Mouse (Mus musculus) heart, adult 9 months (tissue): ENCODE data around the gene Lrrn4.
A peak's percentile ranks its signal among the peaks of the same experiment; 100 is the strongest.

Experiments
- DNase-seq, 2 experiments: peaks; one replicate each; pipeline ENCODE4 v3.0.0; 2022; ENCODE audit warnings: low spot score in 2 of 2

Lrrn4 gene

DNA sequence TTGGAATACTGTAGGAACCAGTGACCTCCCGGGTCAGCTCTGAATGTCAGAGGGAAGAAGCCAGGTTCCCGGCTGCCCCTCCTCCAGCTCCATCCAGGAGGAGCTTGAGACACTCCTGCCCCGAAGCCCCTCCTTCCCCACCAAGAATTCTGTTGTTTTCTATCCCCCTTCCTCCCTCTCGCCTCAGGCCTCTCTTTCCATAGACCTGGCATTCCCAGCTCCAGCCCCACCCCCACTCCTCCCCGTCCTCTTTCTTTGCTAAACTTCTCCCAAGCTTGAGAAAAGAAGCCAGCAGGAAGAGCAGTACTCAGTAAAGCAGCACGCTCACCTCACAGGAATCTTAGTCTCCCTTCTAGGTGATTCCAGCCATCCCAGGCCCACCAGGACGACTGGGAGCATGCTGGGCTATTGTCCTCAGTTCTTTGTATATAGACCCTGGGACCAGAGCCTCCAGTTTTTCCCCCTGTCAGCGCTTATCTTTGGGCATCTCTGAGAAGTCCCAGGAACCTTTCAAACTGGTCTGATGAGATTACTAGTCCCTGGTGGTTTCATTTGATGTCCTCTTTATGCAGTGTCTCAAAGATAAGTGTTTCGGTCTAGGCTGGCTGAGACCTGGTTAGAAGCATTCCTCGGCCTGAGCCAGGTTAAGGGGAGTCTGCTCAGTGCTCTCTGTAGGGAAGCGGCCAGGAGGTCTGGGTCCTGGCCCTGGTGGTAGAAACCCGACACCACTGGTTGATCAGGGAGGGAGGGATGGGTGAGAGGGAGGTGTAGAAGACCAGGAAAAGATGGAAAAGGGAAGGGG is at the start of gene Lrrn4:
TSS of gene Lrrn4 (minus strand) at position 48 of the 802 bp plus-strand sequence.
- DNase-seq: no peak

DNA sequence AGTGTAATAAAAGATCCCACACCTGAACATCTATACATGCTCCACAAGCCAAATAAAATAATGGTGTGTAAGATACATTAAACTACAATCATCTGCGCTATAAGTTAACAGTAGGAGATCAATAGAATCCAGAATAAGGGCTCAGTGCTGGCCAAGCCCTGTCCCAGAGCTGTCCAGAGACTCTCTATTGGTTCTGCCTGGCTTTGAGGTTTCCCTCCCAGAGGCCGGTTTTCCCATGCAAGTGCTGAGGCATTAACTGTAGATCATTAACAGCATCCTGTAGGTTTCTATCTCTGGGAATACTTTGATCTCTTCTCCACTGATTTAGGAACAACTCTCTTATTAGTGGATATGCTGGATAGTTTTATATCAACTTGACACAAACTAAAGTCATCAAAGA is 48.3 kb upstream of the Lrrn4 start:
- no peak for DNase-seq

DNA sequence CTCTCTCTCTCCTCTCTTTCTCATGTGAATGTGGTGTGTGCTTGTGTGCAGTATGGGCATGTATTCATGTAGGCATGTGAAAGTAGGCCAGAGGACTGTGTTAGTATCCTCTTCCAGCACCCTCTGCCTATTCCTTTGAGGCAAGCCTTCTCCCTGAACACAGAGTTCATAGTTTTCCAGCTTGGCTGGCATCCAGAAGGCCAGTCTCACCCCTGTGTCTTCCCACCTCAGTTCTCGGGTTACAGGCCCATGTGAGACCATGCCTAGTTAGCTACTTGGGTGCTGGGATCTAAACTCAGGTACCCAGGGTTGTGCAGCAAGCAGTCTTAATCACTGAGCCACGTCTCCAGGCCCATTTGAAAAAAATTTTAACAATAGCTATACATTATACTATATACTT is 47.2 kb upstream of the Lrrn4 start:
- DNase-seq: no peak

DNA sequence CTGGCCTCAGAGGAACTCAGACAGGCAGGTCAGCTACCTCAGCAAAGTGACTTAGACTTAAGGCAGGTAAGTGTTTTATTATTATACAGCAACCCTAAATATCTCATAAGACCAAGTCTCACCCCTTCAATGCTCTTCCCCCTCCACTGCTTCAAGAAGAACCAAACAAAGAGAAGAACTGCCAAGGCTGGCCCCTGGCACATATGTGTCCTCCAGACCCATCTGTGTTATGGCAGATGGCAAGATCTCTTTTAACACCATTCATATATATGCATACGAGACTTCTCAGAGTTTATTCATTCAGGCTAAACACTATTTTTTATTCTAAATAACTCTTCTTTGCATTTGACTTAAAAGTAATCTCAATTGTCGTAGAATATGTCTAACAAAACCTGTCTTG is 46.6 kb upstream of the Lrrn4 start:
- no peak for DNase-seq

DNA sequence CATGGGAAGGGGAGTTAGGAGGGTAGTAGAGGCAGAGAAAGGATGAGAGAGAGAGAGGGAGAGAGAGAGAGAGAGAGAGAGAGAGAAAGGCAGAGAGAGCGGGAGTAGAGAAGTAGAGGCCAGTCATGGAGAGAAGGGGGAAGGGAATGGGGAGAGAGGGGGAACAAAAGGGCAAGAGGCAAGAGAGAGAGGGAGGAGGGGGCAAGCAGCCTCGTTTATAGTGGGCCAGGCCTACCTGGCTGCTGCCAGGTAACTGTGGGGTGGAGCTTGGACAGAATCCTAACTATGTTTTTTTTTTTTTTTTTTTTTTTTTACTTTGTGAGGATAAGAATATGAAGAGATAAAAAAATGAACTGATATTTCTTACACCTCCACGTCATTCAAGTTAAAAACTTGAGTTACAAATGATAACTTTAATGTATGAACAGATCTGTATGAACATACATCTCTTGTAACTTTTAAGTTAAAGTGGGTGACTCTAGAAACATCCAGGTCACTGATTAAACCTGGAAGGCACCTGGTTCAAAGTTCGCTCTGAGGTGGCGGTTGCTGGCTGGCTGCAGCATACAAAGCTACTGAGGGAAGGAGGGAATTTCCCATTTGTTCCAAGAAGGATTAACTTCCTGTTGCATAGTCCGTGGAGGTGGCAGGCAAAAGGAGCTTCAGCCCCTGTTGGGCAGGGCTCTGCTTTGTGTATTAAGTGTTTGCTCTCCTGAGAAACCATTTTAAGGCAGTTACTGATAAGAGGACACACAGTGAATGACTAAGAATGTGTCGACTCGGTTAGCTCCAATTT is 42.8 kb upstream of the Lrrn4 start:
- DNase-seq: no peak

DNA sequence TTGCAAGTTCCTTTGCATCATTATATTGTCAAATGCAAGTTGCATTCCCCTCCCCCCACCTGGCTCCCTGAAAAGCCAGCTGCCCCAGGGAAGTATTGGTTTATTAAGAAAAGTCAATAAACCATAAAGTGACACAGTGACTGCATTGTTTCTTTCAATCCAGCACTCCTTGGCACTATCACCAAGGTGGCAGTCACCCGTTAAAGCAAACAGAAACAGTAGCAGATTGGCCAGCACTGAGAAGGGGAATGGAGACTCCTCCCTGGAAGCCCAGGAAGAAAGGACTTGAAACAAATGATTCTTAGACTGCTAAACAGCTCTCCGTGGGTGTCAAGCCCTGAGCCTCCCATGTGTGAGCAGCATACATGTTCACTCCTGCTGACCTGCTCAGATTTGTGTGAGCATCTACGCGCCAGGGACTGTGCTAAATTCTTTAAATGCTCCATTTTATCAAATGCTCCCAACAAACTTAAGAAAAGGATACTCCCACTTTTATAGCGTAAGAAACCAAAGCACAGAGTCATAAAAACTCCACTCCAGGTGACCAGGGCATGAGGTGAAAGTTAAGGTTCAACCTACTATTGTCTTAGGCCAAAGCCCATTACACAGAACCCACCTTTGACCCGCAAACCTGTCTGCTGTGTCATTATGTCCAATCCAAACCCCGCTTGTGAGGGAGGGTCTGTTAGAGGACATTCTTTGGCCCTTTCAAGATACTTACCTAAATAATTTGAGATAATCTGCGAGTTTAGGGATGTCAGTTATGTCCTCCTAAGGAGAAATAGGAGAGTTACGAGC is 41.6 kb upstream of the Lrrn4 start:
- DNase-seq: no peak

DNA sequence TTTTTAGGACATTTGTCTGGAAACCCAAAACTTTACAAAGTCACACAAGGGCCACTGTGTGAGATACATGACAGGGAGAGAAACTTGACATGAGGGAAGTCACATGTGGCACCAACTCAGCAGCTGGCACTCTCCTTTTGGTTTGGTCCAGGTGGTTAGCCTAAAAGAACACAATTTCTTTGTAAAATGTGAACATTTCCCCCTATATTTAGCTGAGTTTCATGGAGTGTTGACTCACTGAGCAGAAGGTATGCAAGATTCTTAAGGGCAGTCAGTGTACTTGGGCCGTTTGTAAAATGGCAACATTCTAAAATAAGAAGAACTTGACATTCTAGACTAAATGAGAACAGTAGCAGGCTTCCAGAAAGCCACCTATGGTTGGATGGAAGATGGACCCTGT is 34.1 kb upstream of the Lrrn4 start:
- no peak for DNase-seq

DNA sequence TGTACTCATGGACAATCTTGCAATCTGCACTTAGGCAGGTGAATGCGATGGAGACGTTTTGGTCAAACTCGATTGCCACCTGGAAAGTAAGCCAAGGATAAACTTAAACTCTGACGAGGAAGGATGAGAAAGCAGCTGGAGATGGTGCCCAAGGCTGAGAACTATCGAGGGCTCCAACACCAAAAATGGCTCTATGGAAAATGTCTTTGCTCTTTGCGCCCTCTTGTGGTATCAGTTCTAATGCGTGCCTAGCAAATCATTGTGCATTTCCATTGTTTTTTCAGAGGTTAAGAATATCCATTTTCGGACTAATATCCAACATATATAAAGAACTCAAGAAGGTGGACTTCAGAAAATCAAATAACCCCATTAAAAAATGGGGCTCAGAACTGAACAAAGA is 26.1 kb upstream of the Lrrn4 start:
- DNase-seq: no peak

DNA sequence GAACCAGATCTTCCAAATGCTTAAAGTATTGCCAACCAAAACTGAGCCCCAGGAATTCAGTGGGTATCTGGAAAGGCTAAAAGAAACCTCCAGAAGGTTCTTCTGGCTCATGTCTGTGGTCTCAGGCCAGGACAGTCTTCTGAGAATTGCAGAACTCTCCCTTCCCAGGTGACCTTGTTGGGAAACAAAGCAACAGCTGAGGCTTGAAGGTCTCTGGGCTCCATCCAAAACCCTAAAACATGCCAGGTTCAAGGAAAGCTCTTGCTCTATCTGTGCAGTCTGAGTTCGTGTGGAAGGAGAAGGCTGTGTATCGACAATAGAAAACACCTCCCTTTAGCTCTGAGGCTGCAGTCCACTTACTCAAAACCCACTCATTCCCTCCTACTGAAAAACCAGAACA is 24.3 kb upstream of the Lrrn4 start:
- no peak for DNase-seq

DNA sequence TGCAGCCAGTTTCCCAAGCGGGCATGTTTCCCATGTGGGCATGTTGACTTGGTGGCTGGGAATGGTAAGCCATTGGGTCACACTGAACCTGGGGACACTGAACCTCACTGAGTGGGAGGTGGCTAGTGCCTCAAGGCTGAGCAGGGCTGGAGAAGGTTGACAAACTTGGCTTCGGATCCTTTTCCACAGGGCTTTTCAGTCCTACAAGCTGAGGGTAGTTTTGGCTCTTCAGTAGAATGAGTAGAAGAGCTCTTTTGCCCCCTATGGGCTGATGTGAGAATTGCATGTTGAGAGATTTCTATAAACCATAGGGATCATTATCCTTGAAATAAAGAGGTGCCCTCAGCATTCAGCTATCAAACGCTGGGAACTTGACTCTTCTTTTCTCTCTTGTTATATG is 22.8 kb upstream of the Lrrn4 start:
- peak in 1 of 2 experiments; percentile 34 for DNase-seq

DNA sequence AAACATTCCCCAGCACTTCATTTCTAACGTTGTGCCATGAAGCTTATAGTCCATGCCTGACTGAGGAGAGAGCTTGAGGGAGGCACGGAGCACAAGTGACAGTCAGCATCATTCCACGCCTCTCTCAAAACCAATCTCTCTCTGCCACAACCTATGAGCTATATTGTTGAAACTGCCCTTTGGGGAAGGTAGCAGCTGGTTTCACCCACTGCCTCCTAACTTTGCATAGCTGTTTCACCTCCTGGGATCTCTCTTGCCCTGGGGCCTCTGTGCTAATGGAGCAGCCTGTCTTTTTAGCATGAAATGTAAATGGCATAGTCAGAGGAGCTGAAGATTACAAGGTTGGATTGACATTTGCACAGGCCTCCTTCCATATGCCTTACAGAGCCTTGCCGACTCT is 21.4 kb upstream of the Lrrn4 start:
- DNase-seq: no peak

DNA sequence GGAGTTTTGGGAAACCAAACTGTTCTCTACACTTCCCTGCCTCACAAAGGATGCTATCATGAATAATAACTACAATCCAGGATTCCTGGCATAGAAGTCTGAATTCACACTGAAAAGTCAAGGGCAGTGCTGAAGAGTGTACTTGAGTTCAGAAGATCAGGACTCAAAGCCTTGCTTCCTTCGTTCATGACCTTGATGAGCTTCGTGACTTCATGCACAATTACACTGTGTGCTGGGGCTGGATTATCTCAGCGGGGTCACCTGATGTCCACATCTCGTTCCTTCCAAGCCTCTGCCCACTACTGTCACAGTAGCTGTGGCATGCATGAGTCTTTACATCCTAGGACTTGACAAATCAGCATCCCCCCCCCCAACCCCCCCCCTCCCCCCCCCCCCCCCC is 20.9 kb upstream of the Lrrn4 start:
- DNase-seq: no peak

DNA sequence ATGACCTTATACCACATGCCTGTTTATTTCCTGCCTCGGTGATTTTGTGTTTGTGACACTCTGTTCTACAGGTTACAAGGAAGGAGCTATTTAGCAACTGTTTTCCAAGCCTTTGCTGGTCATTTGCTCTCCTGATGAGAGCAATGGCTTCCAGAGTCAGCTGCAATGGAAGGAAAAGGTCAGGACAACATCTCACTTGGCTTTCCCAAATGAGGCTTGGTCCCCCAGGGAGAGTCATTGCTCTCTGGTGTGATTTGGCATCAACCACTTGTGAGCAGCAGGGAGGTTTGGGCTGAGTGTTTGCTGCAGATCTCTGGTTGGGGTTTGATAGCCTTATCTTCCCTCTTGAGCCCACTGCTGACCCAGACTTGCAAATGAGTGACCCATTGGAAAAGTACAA is 19.9 kb upstream of the Lrrn4 start:
- DNase-seq: no peak

DNA sequence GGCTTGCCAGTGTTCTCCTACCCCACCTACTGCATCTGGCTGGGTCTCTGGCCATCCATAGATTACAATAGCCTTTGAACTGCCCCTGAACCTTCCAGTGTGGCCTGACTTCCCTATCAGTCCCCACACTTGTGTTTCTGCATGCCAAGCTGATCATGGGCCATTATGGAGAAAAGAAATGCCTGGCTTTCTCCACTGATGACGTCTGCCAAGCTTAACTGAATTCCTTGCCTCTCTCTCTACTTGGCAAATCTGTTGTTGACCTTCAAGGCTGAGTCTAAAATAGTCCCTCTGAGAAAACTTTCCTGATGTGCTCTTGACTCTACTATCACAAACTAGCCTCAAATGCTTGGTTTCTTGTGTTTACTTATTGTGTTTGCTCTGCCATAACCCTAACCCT is 17.5 kb upstream of the Lrrn4 start:
- DNase-seq: no peak

DNA sequence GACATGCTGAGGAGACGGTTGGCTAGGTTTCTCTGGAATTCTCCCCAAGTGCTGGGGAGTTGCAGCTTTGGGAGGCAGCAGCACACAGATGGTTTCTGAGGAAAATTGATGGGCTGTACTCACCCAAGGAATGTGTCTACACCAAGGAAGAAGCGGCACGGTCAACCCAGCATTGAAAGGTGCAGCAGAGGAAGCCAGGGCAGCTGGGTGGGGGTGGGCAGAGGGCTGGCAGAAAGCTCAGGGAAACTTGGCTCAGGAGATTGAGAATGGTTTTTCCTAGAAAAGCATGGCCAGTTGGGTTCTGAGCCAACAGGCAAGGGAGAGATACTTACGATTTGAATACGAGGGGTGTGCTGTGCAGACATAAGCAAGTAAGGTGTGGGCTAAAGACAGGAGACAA is 13.1 kb upstream of the Lrrn4 start:
- no peak for DNase-seq

DNA sequence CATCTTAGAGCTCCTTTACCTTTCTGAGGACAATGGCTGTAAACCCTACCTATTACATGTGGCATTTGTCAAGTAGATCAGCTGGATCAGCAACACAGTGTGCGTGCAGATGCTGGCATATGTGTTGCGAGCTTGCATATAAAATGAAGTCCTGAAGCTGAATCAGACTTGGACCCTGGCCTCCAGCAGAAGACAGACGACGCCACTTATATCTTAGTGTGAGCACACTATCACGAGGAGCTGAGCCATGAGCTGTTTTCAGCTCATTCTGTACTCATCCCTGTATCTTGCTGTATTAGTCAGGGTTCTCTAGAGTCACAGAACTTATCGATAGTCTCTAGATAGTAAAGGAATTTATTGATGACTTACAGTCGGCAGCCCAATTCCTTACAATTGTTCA is 4.6 kb upstream of the Lrrn4 start:
- no peak for DNase-seq

DNA sequence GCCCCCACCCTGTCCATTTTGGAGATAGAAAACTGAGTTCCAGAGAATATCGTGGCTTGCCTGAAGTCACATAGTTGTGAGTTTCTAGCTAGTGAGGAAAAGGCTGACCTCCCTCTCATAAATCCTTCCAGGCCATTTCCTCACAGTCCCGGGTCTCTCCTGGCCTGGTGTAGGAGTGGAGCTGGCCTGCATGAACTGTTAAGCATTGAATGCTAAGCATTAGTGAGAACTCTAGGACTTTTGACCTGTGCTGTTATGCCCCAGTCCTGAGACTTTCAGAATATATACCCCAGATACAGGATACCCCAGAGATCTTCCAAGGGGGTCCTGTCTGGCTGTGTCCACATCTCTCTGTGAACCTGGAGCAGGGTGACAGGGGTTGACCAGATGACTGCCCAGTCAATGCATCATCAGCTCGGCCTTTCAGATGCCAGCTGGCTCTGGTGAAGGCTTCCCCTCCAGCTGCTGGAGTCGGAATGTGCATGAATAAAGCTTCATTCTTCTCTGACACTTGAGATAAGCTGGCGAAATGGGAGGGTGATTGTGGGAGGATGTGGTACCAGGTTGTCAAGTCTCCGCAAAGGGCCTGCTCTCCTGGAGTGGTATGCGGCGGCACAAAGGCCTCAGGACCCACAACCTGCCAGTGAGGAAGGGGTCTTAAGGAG is 3.7 kb upstream of the Lrrn4 start:
- DNase-seq: no peak

DNA sequence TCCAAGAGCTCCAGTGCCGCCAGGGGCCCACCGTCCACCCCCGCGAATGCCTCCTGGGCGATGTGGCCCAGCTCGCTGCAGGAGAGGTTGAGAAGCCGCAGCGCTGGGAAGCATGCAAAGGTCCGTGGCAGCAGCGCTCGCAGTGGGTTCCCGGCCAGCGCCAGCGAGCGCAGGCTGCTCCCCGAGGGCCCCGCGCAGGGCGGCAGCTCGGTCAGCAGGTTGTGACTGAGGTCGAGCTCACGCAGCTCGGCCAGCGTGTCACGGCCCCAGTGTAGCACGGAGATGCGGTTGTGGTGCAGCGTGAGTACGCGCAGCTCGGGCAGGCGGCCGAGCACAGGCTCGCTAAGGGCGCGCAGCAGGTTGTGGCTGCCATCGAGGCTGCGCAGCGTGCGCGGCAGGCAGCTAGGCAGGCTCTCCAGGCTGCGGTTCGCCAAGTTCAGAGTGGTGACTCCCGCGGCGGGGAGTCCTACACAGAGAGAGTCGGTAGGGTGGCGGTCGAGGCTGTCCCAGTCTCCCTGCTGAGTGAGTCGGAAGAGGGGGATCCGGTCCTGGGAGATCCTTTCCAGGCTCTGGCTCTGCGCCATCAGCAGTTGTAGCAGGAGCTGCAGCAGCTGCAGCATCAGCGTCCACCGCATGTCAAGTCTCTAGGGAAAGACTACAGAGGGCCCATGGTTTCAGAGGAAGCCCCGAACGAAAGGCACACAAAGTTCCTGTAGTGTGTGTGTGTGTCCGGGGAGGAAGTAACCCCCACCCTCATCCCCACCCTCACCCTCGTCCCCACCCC is 1.2 kb downstream of the Lrrn4 start:
- DNase-seq: no peak

DNA sequence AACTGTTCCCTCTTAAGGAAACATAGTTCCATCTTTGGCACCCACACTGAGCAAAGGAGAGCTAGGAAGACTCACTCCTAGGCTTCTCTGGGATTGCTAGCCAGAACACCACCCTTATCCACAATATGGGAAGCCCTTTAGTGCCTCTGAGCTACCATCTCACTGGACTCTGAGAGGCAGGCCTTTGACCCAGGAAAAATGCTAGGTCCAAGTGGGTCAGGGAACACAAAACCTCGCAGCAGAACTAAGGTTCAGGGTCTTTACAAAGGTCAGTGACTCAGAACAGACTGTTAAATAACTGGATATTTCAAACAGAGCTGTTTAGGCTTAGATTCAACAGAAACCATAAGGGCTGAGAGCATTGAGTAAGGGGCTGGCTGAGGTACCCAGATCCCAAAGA is 3.7 kb downstream of the Lrrn4 start:
- DNase-seq: no peak

DNA sequence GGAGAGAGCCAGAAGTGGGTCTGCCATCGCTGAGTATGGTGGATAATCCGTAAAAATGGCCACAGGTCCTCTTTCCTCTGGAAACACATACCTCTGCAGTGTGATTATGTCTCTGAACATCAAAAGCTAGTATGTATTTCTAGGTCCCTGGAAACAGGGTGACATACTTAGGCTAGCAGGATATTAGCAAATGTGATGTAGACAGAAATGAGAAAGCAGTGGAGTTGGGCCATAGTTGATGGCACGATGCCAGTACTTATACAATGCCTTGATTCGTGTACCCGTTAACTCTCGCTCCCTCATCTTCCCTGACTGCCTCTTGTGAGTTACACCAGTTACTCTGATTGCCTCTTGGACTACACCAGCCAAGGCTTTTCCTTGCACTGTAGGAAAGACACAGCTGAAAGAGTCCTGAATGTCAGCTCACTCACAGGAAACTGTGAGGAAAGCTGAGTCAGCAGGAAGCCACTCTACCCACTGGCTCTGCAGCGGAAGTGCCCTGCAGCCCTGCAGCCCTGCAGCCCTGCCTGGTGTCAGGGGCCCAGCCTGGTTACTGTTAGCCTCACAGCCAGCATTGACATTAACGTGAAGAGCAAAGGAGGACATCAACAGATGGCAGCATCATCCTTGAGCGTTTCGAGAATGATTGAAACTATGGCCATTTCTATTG is 6.9 kb downstream of the Lrrn4 start:
- no peak for DNase-seq

DNA sequence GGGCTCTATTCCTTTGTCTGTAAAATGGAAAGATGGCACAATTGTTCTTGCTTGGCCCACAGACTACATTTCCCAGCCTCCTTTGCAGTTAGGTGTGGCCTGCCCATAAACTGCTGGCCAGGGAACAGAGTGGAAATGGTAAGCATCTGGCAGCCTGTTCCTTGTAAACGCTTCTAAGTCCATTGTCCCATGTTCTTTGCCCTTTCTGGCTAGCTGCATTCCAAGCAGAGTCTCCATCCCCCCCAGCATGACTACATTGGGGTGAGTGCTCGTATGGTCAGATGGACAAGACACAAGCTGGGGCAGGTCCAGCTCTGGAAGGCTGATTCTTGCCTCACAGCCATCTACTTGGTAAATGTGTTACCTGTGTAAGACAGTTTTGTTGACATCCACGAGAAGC is 9.0 kb downstream of the Lrrn4 start:
- no peak for DNase-seq
